Mouse (Mus musculus): ENCODE measurements around the gene Mtrr. TPM values are rescaled to one million over a fixed set of nuclear protein-coding genes. Genes with fewer than 3 reads are reported as not detected.

Gene Mtrr
- polyA plus RNA-seq, 1 experiment from 2014 or later, result 18.0 TPM

DNA sequence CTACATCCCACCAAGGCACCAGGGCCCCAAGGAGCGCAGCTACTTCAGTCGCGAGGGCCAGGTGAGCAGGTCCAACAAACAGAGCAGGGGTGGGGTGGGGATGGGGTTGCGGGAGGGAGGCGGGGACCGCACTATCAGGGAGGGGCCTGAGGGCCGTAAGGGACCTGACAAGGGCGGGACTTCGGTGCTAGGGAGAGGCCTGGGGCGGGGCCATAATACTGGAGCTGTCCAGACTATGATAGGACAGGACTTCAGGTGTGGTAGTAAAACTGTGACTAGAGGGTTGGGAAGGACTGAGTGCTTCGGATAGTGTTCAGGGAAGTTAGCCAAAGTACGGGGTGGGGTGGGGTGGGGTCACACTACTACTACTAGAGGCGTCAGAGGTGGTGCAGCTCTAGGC, 15.7 kb upstream of the Mtrr start:
- Histone ChIP-seq H3K9ac (replicated peaks; ENCODE audit: low read length) (0 out of 2 replicates have a peak overlapping the region, but pooled peaks have one; percentile 9), H3K4me3 (ENCODE audit: low read depth, low read length) (peak overlapping the region; percentile 14; the same call in 1 of the 2 replicates), H3K4me1 (ENCODE audit: control insufficient read depth, insufficient read depth, low read length) (no peaks in the 10 kb centered on the region), H3K27ac (replicated peaks; ENCODE audit: low read depth, low read length) (no peak overlapping the region), H3K27me3 (ENCODE audit: control insufficient read depth, insufficient read depth, low read length) (no peaks in the 10 kb centered on the region), H3K4me2 (ENCODE audit: low read depth, low read length) (peak overlapping the region; percentile 37), H3K9me3 (replicated peaks; ENCODE audit: control insufficient read depth, low read length) (no peaks in the 10 kb centered on the region; the same call in 1 of the 2 replicates), H3K36me3 (replicated peaks; ENCODE audit: control insufficient read depth, insufficient read depth, low read depth, low read length) (peaks cover 3% of the 10 kb centered on the region)
- 8% methylated on average over 13 of the region's 13 CpGs for WGBS
- DNase-seq (ENCODE audit: low spot score) (no peak), ATAC-seq (replicated peaks; ENCODE audit: insufficient number of reproducible peaks, low FRiP score, low TSS enrichment, low read depth) (0 out of 2 replicates have a peak, but pooled peaks have one; percentile 46)

DNA sequence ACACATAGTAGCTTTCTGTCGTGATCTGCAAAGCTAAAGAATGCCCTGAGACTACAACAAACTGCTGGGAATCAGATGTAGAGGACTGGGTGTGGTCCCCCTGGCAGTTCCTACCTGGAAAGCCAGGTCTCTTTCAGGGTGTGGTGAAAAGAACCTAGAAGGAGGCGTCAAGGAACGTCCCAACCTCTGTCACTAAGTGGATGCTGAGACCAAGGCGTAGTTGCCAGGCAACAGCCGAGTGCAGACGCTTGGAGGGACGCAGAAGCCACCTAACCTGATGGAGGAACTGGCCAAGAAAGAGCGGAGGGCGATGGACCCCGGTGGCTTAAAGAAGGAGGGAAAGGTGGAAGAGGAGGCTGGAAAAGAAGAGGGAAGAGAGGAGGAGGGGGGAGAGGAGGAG, 15.2 kb upstream of the Mtrr start, which contains the start of gene 1700001L19Rik:
Gene 1700001L19Rik (plus strand): TSS at position 223 of the 400 bp plus-strand sequence.
- H3K4me1 ChIP-seq (ENCODE audit: control insufficient read depth, insufficient read depth, low read length), result no peaks in the 10 kb centered on the region
- peak within 1 kb of the TSS; percentile 14; the same call in 1 of the 2 replicates for H3K4me3 ChIP-seq (ENCODE audit: low read depth, low read length)
- peak within 1 kb of the TSS; percentile 37 for H3K4me2 ChIP-seq (ENCODE audit: low read depth, low read length)
- H3K27me3 ChIP-seq (ENCODE audit: control insufficient read depth, insufficient read depth, low read length), result no peaks in the 10 kb centered on the region
- no peak for ATAC-seq (replicated peaks; ENCODE audit: insufficient number of reproducible peaks, low FRiP score, low TSS enrichment, low read depth)
- H3K9ac ChIP-seq (replicated peaks; ENCODE audit: low read length), result 0 out of 2 replicates have a peak within 1 kb of the TSS, but pooled peaks have one; percentile 9
- peaks cover 4% of the 10 kb centered on the region for H3K36me3 ChIP-seq (replicated peaks; ENCODE audit: control insufficient read depth, insufficient read depth, low read depth, low read length)
- WGBS, result 9% methylated on average over 9 of the region's 10 CpGs
- H3K27ac ChIP-seq (replicated peaks; ENCODE audit: low read depth, low read length), result no peak within 1 kb of the TSS
- DNase-seq (ENCODE audit: low spot score), result no peak
- no peaks in the 10 kb centered on the region; the same call in 1 of the 2 replicates for H3K9me3 ChIP-seq (replicated peaks; ENCODE audit: control insufficient read depth, low read length)

DNA sequence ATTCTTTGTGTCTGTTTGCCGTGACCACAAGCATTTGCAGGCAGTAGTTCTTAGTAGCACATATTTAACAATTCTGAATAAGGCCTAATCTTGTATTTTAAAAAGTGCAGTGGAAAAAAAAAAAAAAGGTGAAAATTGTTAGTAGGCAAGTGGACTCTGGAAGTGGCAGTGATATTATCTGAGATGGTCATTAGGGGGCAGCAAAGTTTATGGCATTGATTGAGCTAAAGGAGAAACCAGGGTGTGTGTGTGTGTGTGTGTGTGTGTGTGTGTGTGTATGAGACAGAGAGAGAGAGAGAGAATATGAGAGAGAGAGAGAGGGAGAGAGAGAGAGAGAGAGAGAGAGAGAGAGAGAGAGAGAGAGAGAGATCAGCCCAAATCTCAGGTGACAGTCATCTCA, 11.8 kb upstream of the Mtrr start:
- H3K27ac ChIP-seq (replicated peaks; ENCODE audit: low read depth, low read length), result no peak overlapping the region
- ATAC-seq (replicated peaks; ENCODE audit: insufficient number of reproducible peaks, low FRiP score, low TSS enrichment, low read depth), result no peak
- no peaks in the 10 kb centered on the region for H3K4me1 ChIP-seq (ENCODE audit: control insufficient read depth, insufficient read depth, low read length)
- WGBS, result 86% methylated on average over 1 of the region's 1 CpGs
- no peak overlapping the region for H3K4me3 ChIP-seq (ENCODE audit: low read depth, low read length)
- no peak overlapping the region for H3K4me2 ChIP-seq (ENCODE audit: low read depth, low read length)
- H3K27me3 ChIP-seq (ENCODE audit: control insufficient read depth, insufficient read depth, low read length), result no peaks in the 10 kb centered on the region
- no peak overlapping the region for H3K9ac ChIP-seq (replicated peaks; ENCODE audit: low read length)
- peaks cover 4% of the 10 kb centered on the region for H3K36me3 ChIP-seq (replicated peaks; ENCODE audit: control insufficient read depth, insufficient read depth, low read depth, low read length)
- peak; percentile 35 for DNase-seq (ENCODE audit: low spot score)
- H3K9me3 ChIP-seq (replicated peaks; ENCODE audit: control insufficient read depth, low read length), result no peaks in the 10 kb centered on the region; the same call in 1 of the 2 replicates

DNA sequence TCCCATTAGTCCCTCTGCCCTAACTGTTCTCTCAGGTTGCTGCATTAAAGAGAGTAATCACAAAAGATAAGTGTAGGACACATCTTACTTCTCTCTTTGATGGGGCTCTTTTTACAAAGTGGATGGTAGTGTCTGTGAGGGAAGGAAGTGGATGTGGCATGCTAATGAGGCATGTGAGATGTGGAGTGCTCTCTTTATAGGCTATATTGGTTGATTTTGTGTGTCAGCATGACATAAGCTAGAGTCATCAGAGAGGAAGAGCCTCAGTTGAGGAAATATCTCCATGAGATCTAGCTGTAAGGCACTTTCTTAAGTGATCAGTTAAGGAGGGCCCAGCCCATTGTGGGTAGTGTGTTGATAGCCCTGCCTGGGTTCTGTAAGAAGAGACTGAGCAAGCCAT, 6.4 kb upstream of the Mtrr start:
- H3K4me1 ChIP-seq (ENCODE audit: control insufficient read depth, insufficient read depth, low read length), result no peaks in the 10 kb centered on the region
- ATAC-seq (replicated peaks; ENCODE audit: insufficient number of reproducible peaks, low FRiP score, low TSS enrichment, low read depth), result no peak
- H3K9ac ChIP-seq (replicated peaks; ENCODE audit: low read length), result no peak overlapping the region
- no peak overlapping the region for H3K27ac ChIP-seq (replicated peaks; ENCODE audit: low read depth, low read length)
- H3K4me2 ChIP-seq (ENCODE audit: low read depth, low read length), result no peak overlapping the region
- no peak overlapping the region for H3K4me3 ChIP-seq (ENCODE audit: low read depth, low read length)
- H3K36me3 ChIP-seq (replicated peaks; ENCODE audit: control insufficient read depth, insufficient read depth, low read depth, low read length), result peaks cover 6% of the 10 kb centered on the region
- H3K9me3 ChIP-seq (replicated peaks; ENCODE audit: control insufficient read depth, low read length), result no peaks in the 10 kb centered on the region; the same call in 1 of the 2 replicates
- H3K27me3 ChIP-seq (ENCODE audit: control insufficient read depth, insufficient read depth, low read length), result no peaks in the 10 kb centered on the region
- DNase-seq (ENCODE audit: low spot score), result no peak

DNA sequence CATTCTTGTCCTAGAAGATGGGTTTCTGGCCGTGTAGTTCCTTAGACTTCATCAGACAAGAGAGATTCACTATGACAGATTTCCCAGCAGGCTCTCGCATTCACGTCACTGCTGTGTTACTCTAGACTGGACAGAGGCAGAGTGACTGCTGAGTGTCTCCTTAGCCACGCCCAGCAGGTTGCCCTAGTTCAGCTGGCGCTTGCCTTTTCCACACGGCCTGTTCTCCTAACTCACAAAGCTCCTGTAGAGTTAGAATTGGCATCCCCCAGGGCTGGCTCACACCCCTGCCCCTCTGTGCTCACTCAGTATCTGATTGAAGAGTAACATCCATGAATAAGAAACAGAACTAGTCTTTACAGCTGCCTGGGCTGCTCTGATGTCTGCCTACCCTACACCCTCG, 3.5 kb upstream of the Mtrr start:
- no peak overlapping the region for H3K4me2 ChIP-seq (ENCODE audit: low read depth, low read length)
- no peak overlapping the region for H3K9ac ChIP-seq (replicated peaks; ENCODE audit: low read length)
- ATAC-seq (replicated peaks; ENCODE audit: insufficient number of reproducible peaks, low FRiP score, low TSS enrichment, low read depth) (no peak), DNase-seq (ENCODE audit: low spot score) (no peak)
- H3K4me3 ChIP-seq (ENCODE audit: low read depth, low read length), result no peak overlapping the region
- H3K36me3 ChIP-seq (replicated peaks; ENCODE audit: control insufficient read depth, insufficient read depth, low read depth, low read length), result peaks cover 2% of the 10 kb centered on the region
- no peak overlapping the region for H3K27ac ChIP-seq (replicated peaks; ENCODE audit: low read depth, low read length)
- no peaks in the 10 kb centered on the region for H3K9me3 ChIP-seq (replicated peaks; ENCODE audit: control insufficient read depth, low read length)
- 90% methylated on average over 7 of the region's 7 CpGs for WGBS
- H3K4me1 ChIP-seq (ENCODE audit: control insufficient read depth, insufficient read depth, low read length), result no peaks in the 10 kb centered on the region
- no peaks in the 10 kb centered on the region for H3K27me3 ChIP-seq (ENCODE audit: control insufficient read depth, insufficient read depth, low read length)

DNA sequence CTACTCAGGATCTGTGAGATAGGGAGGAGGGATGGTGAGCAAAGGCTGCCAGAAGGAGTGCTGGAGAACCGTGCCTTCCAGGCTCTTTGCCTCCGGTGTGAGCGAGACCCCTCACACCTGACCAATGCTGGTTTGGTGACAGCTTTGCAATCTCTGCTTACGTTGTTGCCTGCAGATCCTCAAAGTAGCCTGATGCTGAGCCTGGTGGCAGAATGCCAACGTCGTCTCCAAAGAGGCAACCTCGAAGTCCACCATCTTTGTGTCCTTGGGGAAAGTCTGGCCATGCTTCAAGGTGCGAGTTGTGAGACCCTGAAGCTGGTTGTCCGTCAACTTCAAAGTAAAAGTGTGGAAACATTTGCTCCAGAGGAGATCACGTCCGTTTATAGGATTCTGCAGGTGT, 2.0 kb upstream of the Mtrr start:
- Histone ChIP-seq H3K9ac (replicated peaks; ENCODE audit: low read length) (no peak overlapping the region), H3K27me3 (ENCODE audit: control insufficient read depth, insufficient read depth, low read length) (no peaks in the 10 kb centered on the region), H3K9me3 (replicated peaks; ENCODE audit: control insufficient read depth, low read length) (no peaks in the 10 kb centered on the region), H3K4me2 (ENCODE audit: low read depth, low read length) (no peak overlapping the region), H3K27ac (replicated peaks; ENCODE audit: low read depth, low read length) (no peak overlapping the region), H3K36me3 (replicated peaks; ENCODE audit: control insufficient read depth, insufficient read depth, low read depth, low read length) (peaks cover 2% of the 10 kb centered on the region), H3K4me1 (ENCODE audit: control insufficient read depth, insufficient read depth, low read length) (no peaks in the 10 kb centered on the region), H3K4me3 (ENCODE audit: low read depth, low read length) (no peak overlapping the region)
- 95% methylated on average over 11 of the region's 11 CpGs for WGBS
- no peak for DNase-seq (ENCODE audit: low spot score)
- no peak for ATAC-seq (replicated peaks; ENCODE audit: insufficient number of reproducible peaks, low FRiP score, low TSS enrichment, low read depth)

DNA sequence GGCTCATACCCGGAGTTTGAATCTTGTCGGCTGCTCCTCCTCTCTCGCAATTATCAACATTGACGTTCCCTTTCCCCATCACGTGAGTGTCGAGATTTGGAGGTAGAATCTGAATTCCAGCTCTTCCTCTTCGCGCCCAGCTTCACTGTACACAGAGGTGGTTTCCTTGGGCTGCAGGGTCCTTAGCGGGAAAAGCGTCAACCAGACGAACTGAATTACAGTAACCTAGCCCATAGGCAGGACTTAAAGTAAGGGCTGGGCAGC, 500 bp upstream of the Mtrr start:
- Histone ChIP-seq H3K9ac (replicated peaks; ENCODE audit: low read length) (peak overlapping the region; percentile 85), H3K4me2 (ENCODE audit: low read depth, low read length) (peak overlapping the region; percentile 80), H3K36me3 (replicated peaks; ENCODE audit: control insufficient read depth, insufficient read depth, low read depth, low read length) (peaks cover 2% of the 10 kb centered on the region; the same call in 1 of the 2 replicates), H3K4me3 (ENCODE audit: low read depth, low read length) (peak overlapping the region; percentile 67), H3K27ac (replicated peaks; ENCODE audit: low read depth, low read length) (0 out of 2 replicates have a peak overlapping the region, but pooled peaks have one; percentile 52), H3K9me3 (replicated peaks; ENCODE audit: control insufficient read depth, low read length) (no peaks in the 10 kb centered on the region), H3K27me3 (ENCODE audit: control insufficient read depth, insufficient read depth, low read length) (no peaks in the 10 kb centered on the region), H3K4me1 (ENCODE audit: control insufficient read depth, insufficient read depth, low read length) (no peaks in the 10 kb centered on the region)
- WGBS, result under 1% methylated on average over 11 of the region's 11 CpGs
- no peak for ATAC-seq (replicated peaks; ENCODE audit: insufficient number of reproducible peaks, low FRiP score, low TSS enrichment, low read depth)
- peak; percentile 35 for DNase-seq (ENCODE audit: low spot score)

DNA sequence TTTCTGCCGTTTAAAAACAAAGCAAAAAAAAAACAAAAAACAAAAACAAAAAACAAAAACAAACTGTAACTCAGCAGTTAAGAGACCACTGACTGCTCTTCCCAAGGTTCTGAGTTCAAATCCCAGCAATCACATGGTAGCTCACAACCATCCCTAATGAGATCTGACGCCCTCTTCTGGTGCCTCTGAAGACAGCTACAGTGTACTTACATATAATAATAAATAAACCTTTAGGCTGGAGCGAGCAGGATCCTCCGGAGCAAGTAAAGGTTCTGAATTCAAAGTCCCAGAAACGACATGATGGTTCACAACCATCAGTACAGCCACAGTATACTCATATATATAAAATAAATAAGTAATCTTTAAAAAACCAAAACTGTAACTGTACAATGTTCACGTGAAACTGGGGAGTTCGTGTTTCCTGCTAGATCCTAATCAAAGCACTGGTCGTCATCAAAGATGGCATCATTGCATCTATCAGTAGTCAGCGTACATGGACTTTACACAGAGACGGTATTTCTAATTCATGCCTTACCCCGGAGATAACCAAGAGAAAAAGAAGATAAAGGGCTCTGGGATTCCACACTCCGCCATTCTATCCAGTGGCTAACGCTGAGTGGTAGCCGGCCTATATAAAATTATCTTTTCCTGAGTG, 736 bp downstream of the Mtrr start:
- H3K36me3 ChIP-seq (replicated peaks; ENCODE audit: control insufficient read depth, insufficient read depth, low read depth, low read length), result peaks cover 2% of the 10 kb centered on the region; the same call in 1 of the 2 replicates

More for the DNA sequence above, 736 bp downstream of the Mtrr start:
- 27% methylated on average over 14 of the region's 14 CpGs for WGBS
- DNase-seq (ENCODE audit: low spot score), result peak; percentile 3
- Histone ChIP-seq H3K4me2 (ENCODE audit: low read depth, low read length) (peak overlapping the region; percentile 48), H3K9ac (replicated peaks; ENCODE audit: low read length) (peak overlapping the region; percentile 85), H3K4me1 (ENCODE audit: control insufficient read depth, insufficient read depth, low read length) (no peaks in the 10 kb centered on the region), H3K4me3 (ENCODE audit: low read depth, low read length) (peak overlapping the region; percentile 67), H3K9me3 (replicated peaks; ENCODE audit: control insufficient read depth, low read length) (no peaks in the 10 kb centered on the region), H3K27ac (replicated peaks; ENCODE audit: low read depth, low read length) (peak overlapping the region; percentile 44; the same call in 1 of the 2 replicates), H3K27me3 (ENCODE audit: control insufficient read depth, insufficient read depth, low read length) (no peaks in the 10 kb centered on the region)
- peak; percentile 12 for ATAC-seq (replicated peaks; ENCODE audit: insufficient number of reproducible peaks, low FRiP score, low TSS enrichment, low read depth)
